ENCODE assay signal across 8 mouse cellular contexts in the genomic region with DNA sequence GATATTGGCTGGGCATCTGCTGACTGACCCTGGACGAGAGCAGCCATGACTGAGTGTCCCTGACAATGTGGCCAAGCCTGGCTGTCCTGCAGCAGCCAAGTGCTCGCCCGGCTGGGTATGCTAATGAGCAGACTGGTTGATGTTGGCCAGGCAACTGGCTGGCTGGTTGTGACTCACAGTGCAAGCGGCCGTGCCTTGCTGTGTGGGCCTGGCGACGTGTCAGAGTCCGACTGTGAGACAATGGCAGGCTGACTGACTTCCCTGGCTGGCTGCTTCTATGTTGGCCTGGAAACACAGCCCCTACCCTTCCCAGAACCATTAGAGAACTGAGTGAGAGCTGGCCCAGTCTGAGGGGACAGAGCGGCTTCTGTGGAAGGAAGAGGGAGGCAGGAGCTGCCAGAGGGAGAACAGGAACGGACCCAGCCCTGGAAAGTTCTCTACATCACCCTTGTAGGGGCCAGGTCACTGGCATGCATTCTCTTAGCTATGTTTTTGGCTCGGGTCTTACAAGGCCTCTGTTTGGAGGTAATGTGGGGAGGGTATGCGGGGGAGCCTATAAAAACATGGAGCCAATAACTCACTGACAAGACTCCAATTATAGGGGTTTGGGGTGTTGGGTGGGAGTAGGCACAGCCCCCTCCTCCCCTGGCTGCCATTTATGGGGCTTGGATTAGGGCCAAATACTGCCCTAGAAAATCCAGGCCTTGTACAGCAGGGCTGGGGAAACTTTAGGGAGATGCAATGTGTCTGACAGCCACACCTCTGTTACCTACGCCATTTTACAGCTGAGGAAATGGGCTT.
A peak's percentile ranks its signal among the peaks of the same experiment; 100 is the strongest.
DNase-seq lines count a peak whose midpoint lies in the region; ATAC-seq and TF ChIP-seq lines count a peak whose summit lies in the region.

No protein-coding gene starts in this region.

- no peaks in the 10 kb centered on the region for H3K27me3 ChIP-seq in forebrain, postnatal 0 days (ENCODE audit: insufficient read depth, low read length)
- H3K27me3 ChIP-seq in lung, embryonic 16.5 days (ENCODE audit: control insufficient read depth, insufficient read depth, low read depth, low read length) = no peaks in the 10 kb centered on the region

- H3K9ac ChIP-seq in forebrain, postnatal 0 days = no peak overlapping the region
- H3K9ac ChIP-seq in lung, embryonic 16.5 days (ENCODE audit: low read length) = no peak overlapping the region

- no peak overlapping the region for H3K27ac ChIP-seq in forebrain, postnatal 0 days (ENCODE audit: low read depth, low read length)
- H3K27ac ChIP-seq in lung, embryonic 16.5 days (ENCODE audit: low read length) = peak overlapping the region; percentile 56; the same call in 1 of the 2 replicates

- WGBS in forebrain, postnatal 0 days = 26% methylated on average over 13 of the region's 13 CpGs
- 46% methylated on average over 13 of the region's 13 CpGs for WGBS in lung, embryonic 16.5 days

- no peak for TF ChIP-seq CTCF in forebrain, postnatal 0 days (IDR thresholded peaks at IDR 0.05; ENCODE audit: low read depth)

- no peak overlapping the region for H3K4me3 ChIP-seq in forebrain, postnatal 0 days (ENCODE audit: low read depth, low read length)
- no peak overlapping the region for H3K4me3 ChIP-seq in lung, embryonic 16.5 days (ENCODE audit: low read length)

- intact Hi-C loops in heart, postnatal 14 days (cut with DNase I) = no loop called here

- no peak overlapping the region for H3K4me2 ChIP-seq in forebrain, postnatal 0 days (ENCODE audit: low read depth)
- H3K4me2 ChIP-seq in lung, embryonic 16.5 days (ENCODE audit: low read depth, low read length) = no peak overlapping the region

- no peaks in the 10 kb centered on the region for H3K36me3 ChIP-seq in forebrain, postnatal 0 days (ENCODE audit: insufficient read depth)
- no peaks in the 10 kb centered on the region for H3K36me3 ChIP-seq in lung, embryonic 16.5 days (ENCODE audit: control insufficient read depth, insufficient read depth, low read length)

- peak; percentile 80 for DNase-seq in ovary, adult 18-20 months (ENCODE audit: low spot score)
- no peak for DNase-seq in ovary, postnatal 10 days (ENCODE audit: low spot score)
- peak; percentile 81 for DNase-seq in forebrain, postnatal 0 days
- peak; percentile 61 to 71 for DNase-seq in heart, postnatal 14 days
- peak; percentile 62 to 80 for DNase-seq in kidney, postnatal 4 days
- DNase-seq in right cerebral cortex, adult 18-20 months = peak; percentile 82

- peak; percentile 94 for ATAC-seq in forebrain, postnatal 0 days
- ATAC-seq in lung, embryonic 16.5 days (ENCODE audit: low read depth) = peak; percentile 76
- ATAC-seq in megakaryocyte, adult 5-6 weeks (ENCODE audit: poor library complexity, severe bottlenecking) = no peak

- no peaks in the 10 kb centered on the region; the same call in 1 of the 2 replicates for H3K4me1 ChIP-seq in forebrain, postnatal 0 days (ENCODE audit: insufficient read depth)
- peaks cover 33% of the 10 kb centered on the region for H3K4me1 ChIP-seq in lung, embryonic 16.5 days (replicated peaks; ENCODE audit: control insufficient read depth, insufficient read depth, low read length)

- no peaks in the 10 kb centered on the region for H3K9me3 ChIP-seq in forebrain, postnatal 0 days (ENCODE audit: low read length)
- no peaks in the 10 kb centered on the region for H3K9me3 ChIP-seq in lung, embryonic 16.5 days (ENCODE audit: control insufficient read depth, low read length)
